Mouse (Mus musculus) adrenal gland (tissue): Measurements from ENCODE around the gene Lman1l.

ENCODE experiments used
- intact Hi-C: fragments of 180-260 bp; cut with DNase I; formaldehyde crosslinking; loops from one replicate; pipeline ENCODE4 v1.15.1; 2025

Gene Lman1l

DNA sequence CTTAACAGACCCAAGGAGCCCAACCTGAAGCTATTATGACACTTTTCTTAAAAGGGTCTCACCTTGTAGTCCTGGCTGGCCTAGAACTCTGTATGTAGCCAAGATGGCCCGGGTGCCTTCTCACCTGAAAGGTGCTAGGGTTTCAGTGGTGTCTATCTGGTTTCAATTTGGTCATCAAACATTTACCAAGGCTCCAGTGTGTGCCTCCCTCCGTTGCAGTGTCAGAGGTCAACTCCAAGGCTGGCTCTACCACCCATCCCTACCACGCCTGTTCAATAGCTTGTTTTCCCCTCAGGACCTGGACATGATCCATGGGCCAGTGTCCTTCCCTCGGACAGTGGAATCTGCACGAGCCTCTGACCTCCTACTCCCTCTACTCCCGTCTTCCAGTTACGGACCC is 3.7 kb upstream of the Lman1l start:
- intact Hi-C loops: no loop called here

DNA sequence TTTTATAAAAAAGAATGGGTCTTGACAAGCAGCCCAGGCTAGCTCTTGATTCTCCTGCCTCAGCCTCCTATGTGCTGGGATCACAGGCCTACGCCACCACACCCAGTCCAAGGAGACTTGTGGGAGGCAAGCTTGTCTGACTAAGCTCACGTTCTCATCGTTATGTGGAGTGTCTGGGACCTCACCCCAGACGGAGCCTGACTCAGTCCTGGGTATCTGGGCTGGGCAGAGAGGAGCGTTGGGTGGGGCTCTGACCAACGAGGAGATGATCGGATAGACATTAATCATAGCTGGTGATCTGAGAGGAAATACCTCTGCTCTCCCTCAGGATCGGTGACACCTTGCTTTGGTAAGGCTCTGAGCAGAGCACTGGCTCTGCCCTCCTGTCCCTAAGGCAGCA is 1.7 kb downstream of the Lman1l start:
- intact Hi-C loops: loop anchor here (5.0 kb wide), 1 partner anchor 33 kb away; the partner anchor contains the start of gene Csk

DNA sequence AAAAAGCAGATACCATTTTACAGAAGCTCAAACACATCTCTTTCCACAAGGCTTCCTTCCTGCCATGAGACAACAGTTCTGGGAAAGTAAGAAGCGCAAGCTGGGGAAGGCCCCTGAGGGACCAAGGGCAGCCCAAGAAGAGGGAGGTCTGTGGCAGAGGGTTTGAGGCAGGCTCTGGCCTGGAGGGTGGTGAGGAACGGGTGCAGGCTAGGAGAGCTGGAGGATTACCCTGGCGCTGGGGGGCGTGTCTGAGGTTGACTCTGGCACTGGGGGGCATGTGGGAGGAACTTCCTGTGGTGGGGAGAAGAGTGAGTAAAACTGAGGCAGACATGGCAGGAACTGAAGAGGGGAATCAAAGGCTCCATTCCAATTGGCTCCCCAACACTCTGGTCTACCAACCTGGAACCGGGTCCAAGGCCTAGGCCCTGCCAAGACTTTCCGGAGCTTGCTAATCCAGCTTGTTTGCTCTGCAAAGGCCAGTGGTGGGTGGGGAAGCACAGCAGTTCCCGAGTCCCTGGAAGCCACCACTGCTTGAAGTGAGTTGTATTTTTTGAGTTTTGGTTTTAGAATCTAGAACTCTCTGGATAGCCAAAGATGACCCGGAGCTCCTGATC is 2.9 kb downstream of the Lman1l start:
- intact Hi-C loops: loop anchor here (5.0 kb wide), 1 partner anchor 35 kb away; the partner anchor contains the start of gene Csk

DNA sequence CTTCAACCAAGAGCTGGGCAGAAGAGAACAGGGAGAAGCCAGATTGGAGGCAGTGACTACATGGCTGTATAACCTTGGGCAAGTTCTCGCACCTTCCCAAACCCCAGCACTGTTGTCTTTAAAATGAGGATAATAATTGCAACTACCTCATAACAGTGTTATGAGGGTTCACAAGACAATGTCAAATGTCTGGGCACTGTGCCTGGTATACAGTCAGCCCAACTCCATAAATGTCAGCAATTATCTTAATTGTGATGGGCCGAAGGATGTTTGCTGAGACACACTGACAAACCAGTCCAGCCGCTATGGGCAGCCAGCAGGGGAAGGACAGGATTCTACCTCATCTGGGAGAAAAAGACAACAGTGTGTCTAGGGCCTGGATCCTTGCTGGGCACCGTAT is 5.8 kb downstream of the Lman1l start:
- intact Hi-C loops: loop anchor here (5.0 kb wide), 1 partner anchor 38 kb away; the partner anchor contains the start of gene Csk

DNA sequence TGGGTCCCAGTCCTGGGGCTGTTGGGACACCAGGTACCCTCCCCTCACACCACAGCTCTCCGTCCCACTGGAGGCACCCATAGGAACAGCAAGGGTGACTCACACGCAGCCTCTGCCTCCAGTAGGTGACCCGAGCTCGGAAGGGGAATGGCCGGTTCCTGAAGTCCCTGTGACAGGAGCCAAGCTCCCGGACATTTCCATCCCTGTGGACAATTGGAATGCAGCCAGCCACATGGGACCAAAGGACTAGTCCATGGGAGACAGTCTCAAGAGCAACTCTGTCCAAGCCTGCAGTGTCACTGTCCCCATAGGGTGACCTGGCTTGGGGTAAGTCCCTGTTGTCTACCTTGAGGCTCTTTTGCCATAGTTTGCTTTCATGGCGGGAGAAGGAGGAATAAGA is 6.6 kb downstream of the Lman1l start:
- intact Hi-C loops: no loop called here

DNA sequence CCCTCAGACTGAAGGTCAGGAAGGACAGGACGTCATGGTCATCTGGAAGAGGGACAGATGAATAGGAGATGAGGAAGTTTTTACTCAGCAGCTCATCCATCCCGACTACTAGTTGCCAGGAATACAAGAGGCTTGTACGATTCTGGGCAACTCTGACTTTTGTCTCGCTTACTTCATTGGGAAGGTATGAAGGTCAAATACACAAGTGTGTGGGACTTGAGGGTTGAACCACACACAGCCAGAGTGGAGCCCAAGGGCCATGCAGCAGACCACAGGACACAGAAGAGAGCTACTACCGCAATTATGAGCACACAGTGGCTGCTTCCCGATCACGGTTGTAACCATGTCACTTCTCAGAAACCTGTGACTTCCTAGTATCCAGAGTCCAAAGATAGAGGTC is 8.0 kb downstream of the Lman1l start:
- intact Hi-C loops: no loop called here

DNA sequence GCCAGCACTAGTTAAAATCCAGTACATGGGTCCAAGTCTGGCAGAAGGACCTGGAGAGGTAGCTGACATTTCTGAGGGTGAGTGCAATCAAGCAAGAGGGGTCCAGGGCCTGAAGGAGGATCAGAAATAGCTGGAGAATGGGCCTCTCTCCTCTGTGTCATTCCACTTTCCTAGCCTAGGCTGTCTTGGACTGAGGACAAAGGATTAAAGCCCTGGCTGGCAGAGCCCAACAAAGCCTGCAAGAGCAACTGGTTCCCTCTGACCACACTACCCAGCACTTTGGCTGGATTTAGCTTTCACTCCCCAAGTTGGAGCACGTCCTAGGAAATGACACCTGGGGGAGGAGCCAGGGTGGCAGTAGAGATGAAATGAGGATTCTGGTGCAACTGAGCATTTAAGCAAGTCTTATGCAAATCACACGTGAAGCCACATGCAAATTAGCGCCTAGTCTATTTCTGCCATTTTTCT is 10.2 kb downstream of the Lman1l start:
- intact Hi-C loops: no loop called here

DNA sequence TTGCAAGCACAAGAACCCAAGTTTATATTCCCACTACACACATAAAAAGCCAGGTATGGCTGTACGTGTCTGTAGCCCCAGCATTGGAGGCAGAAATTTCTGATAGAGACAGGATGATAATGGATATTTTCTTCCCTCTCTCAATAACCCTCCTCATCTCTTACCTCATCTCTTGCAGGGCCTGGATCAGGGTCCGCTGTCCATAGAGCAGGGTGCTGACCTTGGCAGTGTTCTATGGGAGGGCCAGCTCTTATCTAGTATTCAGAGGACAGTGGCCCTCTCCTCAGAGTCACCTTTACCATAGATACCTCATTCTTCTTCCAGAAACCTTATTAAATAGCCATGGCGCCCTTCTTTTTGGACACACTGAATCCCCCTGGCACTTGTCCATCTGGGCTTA is 10.8 kb downstream of the Lman1l start:
- intact Hi-C loops: no loop called here

DNA sequence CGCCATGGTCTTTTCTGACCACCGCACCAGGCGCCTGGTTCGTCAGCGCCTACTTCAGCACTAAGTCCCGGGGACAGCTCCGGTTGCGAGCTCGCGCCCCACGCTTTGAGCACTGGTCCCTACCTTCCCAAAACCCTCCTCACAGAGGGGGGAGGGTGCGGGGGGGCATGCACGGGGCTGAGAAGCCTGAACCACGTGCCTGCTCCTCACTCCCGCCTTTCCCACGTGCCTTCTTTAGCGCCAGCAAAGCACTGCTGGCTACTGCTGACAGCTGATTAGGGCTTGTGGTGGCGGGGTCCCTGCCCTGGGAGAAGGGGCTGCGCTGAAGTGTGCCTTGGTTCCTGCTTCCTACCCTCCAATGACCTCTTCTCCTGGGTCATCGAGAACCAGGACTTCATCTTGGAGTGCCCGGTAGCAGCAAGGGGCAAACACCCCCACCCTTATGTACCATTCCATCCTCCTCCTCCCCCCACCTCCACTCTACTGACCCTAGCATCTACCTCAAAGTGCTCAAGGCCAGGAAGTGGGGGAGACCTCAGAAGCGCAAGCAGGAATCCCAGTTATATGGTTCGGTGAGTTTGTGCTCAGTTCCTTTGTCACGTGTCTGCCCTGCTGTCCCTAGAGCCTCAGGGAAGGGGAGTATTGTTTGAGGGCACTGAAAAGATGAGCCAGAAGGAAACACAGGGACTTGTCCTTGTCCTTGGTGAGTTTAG is 14.3 kb downstream of the Lman1l start, which contains the start of gene Cplx3:
Gene Cplx3, minus strand, starts transcription at position 143 of the 713 bp plus-strand sequence.
- intact Hi-C loops: no loop called here

DNA sequence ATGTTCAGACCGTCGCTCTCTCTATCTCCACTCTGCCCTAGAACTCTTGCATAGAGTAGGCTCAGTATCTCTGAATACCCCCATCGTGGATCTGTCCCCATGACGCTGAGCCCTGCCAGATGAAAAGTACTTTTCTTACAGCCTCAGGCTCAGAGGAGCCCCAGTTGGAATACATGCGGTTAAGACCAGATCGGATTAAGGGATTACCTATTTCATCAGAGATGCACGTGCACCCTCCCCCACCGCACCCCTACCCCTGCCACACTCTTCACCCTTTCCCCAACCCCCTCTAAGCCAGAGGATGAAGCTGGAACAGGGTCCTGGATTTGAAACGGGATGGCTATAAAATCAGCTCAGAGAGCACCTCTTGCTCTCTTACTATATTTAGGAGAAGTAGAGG is 15.1 kb downstream of the Lman1l start:
- intact Hi-C loops: no loop called here

DNA sequence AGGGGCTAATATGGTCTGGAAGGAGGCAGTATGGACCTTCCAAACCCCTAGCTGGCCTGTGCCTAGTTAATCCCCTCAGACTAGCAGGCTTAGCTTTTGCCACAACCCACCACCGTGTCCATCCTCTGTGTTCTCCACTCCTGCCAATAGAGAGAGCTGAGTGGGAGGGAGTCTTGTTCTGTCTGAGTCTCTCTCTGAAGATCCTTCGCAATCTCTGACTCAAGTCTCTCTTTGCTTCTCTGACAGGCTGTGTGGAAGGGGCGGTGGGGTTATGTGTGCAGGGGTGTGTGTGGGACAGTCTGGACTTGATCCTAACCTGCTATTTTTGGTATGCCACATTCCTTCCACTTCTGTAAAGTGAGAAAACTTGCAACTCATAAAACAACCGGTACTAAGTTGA is 15.7 kb downstream of the Lman1l start:
- intact Hi-C loops: no loop called here

DNA sequence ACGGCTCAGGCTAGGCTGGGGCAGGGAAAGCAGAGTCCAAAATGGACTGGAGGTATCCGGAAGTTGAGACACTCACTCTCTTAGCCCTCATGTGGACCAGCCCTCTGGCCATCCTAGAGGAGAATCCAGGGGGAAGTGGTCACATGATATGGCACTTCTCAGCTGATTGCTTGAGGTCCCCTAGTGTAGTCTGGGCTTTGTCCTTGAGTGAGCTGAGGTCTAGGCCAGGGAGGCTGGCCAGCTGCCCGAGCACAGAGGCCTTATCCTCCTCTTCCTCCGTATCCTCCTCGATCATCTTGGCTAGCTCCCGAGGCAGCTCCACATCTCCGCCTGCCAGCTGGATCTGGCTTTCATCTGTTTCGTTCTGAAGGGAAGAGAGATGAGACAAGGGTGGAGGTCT is 18.5 kb downstream of the Lman1l start:
- intact Hi-C loops: no loop called here

DNA sequence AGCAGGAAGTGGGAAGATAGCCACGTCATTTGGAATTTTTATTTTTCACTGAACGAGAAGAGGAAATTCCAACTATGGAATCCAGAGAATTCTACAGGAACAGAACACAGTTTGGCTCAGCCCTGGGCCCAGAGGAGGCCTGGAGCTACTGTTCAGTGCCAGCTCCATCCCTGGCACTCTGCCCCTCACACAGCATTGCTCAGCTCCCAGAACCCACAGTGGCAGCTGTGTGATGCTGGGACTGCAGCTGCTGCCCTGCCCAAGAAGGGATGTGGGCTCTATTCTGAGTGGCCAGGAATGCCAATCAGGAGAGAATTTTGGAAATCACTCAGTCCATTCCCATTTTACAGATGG is 19.2 kb downstream of the Lman1l start:
- intact Hi-C loops: no loop called here

DNA sequence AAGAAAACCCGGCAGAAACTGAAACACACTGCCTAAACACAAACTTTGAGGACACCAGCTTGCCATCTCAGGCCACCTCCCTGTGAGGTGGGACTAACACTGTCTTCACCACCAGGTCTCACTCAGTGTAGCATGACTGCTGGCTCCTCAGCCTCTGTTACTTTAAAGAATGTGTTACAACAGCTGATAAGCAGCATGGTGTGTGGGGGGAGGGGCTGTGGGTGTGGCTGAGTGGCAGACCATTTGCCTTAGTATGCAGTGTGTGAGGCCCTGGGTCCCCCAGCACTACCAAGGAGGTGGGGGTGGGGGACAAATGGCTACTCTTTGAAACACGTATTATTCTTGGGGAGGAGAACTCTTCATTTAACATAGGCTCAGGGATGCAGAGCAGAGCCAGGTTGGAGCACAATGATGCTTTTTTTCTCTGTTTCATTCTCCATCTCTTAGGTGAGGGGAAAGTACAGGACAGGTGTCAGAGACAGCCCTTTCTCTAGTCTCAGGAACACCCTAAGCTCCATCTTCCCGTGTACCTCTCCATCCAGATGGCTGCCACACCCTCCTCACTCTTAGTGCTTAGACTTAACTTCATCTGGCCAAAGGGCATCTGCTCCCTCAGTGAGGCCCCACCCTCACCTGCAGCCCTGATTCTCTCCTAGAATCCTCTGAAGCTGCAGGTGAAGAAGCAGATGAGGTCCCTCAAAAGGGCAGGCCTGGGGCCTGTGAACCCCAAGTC is 19.8 kb downstream of the Lman1l start:
- intact Hi-C loops: no loop called here

DNA sequence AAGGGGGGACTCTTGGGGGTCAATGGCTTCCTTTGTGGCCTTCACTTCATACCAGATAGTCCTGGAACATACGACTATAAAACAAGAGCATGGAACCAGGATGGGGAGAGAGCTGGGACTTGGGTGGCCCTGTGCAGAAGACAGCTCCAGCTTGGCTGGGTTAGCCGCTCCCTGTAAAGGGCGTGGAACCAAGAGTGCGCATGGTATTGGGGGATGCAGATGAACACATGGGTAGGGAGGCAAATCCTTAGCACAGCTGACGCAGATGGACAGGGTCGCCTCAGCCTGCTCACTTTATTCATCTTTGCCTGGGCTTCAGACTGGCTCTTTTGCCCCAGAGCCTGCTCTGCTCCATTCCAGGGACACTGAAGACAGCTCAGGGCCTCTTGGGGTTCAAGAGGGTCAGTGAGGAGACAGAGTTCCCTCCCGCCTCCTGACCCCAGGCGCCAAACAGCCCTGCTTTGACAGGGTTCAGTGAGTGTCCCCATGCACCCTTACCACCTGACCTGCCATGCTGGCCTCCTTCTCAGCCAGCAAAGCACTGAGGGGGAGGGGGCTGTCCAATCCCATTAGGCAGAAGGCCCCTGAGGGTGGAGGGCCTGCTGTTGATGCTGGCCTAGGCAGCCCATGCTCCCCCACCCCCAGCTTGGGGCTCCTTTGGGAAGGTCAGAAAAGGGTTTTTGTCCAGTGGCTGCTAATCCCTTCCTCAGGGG is 21.6 kb downstream of the Lman1l start:
- intact Hi-C loops: no loop called here

DNA sequence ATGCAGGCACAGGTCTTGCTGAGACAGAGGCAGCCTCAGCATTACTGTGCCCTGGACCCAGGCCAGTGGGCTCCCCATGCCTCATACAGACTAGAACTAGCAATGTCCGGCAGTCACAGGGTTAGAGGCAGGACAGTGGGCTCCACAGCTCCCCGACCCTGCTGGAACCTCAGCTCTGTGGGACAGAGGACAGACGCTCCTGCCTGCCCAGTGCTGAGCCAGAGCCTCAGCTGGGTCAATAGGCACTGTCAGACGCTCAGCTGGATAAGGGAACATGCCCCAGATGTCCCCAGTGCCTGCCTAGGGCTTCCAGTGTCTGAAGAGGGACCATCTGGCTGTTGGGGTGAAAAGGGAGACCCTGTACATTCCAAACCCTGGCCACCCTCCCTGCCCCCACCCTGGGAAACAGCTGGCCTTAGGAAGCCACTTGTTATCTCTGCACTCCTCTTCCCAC is 22.6 kb downstream of the Lman1l start:
- intact Hi-C loops: no loop called here

DNA sequence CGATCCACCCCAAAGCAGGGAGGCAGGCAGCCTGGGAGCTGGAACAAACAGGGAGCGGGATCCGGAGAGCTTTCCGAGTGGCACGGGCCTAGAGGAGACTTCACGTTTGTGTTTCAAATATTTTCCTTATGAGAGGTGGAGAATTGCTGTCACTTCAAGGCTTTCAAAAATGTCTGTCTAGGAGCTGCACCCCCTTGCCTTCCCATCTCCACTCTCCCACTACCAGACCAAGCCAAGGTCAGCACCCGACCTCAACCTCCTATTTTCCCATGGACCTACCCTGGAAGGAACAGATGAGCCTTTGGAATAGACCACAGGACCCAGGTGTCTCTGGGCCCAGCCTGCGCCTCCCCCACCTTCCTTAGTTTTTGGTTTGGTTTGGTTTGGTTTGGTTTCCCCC is 23.3 kb downstream of the Lman1l start:
- intact Hi-C loops: no loop called here

DNA sequence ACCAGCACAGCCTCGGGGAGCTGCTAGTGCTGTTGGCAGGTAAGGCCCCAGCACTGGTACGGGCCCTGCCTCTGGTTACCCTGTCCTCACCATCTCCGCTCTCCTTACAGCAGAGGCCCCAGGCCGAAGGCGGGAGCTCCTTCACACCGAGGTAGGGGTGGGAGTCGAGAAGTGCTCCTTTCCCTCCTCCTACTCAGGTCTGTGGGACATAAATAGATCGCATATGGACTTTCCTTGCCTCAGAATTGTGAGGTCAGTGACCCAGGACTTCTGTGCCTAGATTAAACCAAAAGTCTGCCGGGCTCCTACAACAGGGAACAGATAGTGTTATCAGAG is 26.4 kb downstream of the Lman1l start:
- intact Hi-C loops: loop anchor here (5.0 kb wide), 1 partner anchor 42 kb away; the partner anchor contains the start of gene Mpi

DNA sequence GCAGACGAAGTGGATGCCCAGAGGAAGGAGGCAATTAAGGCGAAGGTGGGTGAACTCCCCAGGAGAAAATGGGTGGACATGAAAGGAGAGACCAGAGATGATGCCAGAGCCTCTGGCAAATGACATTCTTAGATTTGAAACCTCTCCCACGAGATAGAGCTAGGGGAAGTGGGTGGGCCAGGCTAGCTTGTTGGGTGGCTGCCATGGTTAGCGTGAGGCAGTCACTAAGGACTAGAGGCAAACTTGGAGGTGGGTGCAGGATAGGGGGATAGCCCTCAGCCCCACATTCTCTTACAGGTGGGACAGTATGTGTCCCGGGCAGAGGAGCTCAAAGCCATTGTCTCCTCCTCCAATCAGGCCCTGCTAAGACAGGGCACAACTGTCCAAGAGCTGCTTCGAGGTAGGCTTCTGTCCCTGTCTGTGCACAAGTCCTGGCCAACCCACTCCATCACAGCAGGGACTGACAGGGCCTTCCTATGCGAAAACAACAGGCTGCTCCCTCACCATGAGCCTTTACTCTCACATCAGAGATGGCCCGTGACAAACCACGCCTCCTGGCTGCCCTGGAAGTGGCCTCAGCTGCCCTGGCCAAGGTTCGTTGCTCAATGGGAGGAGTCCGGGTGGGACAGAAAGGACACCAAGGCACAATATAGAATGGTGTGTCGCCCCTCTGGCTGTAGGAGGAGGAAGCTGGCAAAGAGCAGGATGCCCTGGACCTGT is 27.0 kb downstream of the Lman1l start:
- intact Hi-C loops: loop anchor here (5.0 kb wide), 1 partner anchor 41 kb away; the partner anchor contains the start of gene Mpi

DNA sequence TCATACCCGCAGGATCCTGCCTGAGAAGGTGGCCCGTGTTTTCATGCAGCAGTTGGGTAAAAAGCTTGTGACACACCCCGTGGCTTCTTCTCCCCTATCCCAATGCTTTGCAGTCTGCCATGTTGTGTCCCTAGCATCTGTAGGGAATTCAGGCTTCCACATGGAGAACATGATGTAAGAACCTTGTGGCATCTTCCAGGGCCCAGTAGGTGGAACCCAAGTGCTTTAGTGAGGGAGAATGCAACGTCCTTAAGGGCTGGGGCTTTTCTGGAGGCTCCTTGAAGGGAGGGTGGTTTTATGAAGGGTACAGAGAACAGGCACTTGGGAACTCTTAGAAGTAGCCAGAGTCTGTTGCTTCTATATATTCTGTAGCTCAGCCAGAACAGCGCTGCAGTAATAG is 29.8 kb downstream of the Lman1l start:
- intact Hi-C loops: loop anchor here (5.0 kb wide), 1 partner anchor 38 kb away; the partner anchor contains the start of gene Mpi
